Mouse (Mus musculus) limb, embryonic 14.5 days (tissue): Measurements from ENCODE around the gene Cflar. TPM values are rescaled to one million over a fixed set of nuclear protein-coding genes. Genes with fewer than 3 reads are reported as not detected.

Experiments used
- ATAC-seq: fragments of 200-750 bp; cut with Nextera tagmentation; 2 replicates; pipeline ENCODE4 v1.8.0; 2017; ENCODE audit warnings: low read depth, moderate number of reproducible peaks, moderate TSS enrichment; ENCODE audit not compliant: low FRiP score
- DNase-seq: peaks from one replicate; pipeline ENCODE4 v3.0.0-alpha.2; 2015; ENCODE audit warnings: low spot score
- H3K27ac ChIP-seq: fragments of 300-500 bp; sonication (generic); replicated peaks from 2 replicates; pipeline ENCODE4 v1.5.1; 2014; ENCODE audit warnings: low read depth, mild to moderate bottlenecking, low read length, moderate library complexity, mixed read lengths
- H3K27me3 ChIP-seq: fragments of 300-500 bp; sonication (generic); 2 replicates; pipeline ENCODE4 v1.6.1; 2014; ENCODE audit warnings: low read length, mixed read lengths; ENCODE audit not compliant: control insufficient read depth, insufficient read depth
- H3K36me3 ChIP-seq: fragments of 300-500 bp; sonication (generic); 2 replicates; pipeline ENCODE4 v1.6.1; 2014; ENCODE audit warnings: mild to moderate bottlenecking, low read length, moderate library complexity, mixed read lengths; ENCODE audit not compliant: control insufficient read depth, insufficient read depth
- H3K4me1 ChIP-seq: fragments of 300-500 bp; sonication (generic); 2 replicates; pipeline ENCODE4 v1.6.1; 2014; ENCODE audit warnings: antibody characterized with exemption, low read length, mixed read lengths; ENCODE audit not compliant: control insufficient read depth, insufficient read depth
- H3K4me2 ChIP-seq: fragments of 300-500 bp; sonication (generic); replicated peaks from 2 replicates; pipeline ENCODE4 v1.6.1; 2014; ENCODE audit warnings: low read depth, mild to moderate bottlenecking, low read length, moderate library complexity; ENCODE audit not compliant: severe bottlenecking
- H3K4me3 ChIP-seq: fragments of 300-500 bp; sonication (generic); replicated peaks from 2 replicates; pipeline ENCODE4 v1.5.1; 2014; ENCODE audit warnings: low read length
- H3K9ac ChIP-seq: fragments of 300-500 bp; sonication (generic); 2 replicates; pipeline ENCODE4 v1.6.1; 2014; ENCODE audit warnings: mild to moderate bottlenecking, low read depth, low read length, moderate library complexity; ENCODE audit not compliant: severe bottlenecking
- H3K9me3 ChIP-seq: fragments of 300-500 bp; sonication (generic); 2 replicates; pipeline ENCODE4 v1.6.1; 2016; ENCODE audit warnings: low read length; ENCODE audit not compliant: control insufficient read depth
- POLR2A ChIP-seq: fragments of 200-500 bp; IDR thresholded peaks from 2 replicates; pipeline ENCODE4 v1.8.0; 2012; ENCODE audit warnings: inconsistent platforms, mild to moderate bottlenecking, moderate library complexity, borderline replicate concordance; ENCODE audit not compliant: insufficient read depth, insufficient read length; ENCODE audit errors: extremely low read depth
- WGBS: fragments of 180-500 bp; shearing (Covaris S2); extraction: QIAGEN DNeasy Blood & Tissue Kit; methylation state at CpG from one replicate; pipeline ENCODE4 v1.1.7; 2014; 5-methylcytosine and 5-hydroxymethylcytosine counted together
- polyA plus RNA-seq, 2 experiments: library from polyadenylated mRNA; depleted of rRNA in 1 of 2; stranded (reverse) in 1 of 2; unstranded in 1 of 2; fragments of >200 nt; fragmentation: Nextera tagmentation in 1 of 2; extraction: Ambion mirVana in 1 of 2; gene quantifications; 2 replicates each; pipeline versions ENCODE4 v1.2.1 to v1.2.3; 2012 to 2014

Cflar gene
- polyA plus RNA-seq, 2 experiments, result 28.9 to 37.2 TPM

DNA sequence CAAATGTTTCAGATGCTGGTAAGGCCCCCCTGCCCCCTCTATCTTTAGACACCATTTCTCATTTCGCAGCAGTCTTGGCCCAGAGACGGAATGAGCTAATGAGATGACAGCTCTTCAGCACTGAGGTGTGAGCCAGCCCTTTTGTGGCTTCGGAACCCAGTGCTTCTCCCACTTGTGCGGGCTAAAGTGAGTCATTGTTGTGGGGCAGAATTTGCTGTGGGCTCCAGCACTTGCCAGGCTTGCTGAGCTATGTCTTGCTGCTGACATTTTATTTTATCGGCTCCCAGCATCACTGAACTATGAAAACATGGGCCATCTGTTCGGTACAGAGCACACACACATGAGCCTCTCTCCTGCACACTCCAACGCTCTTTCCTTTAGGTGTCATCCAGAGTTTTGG is 28.2 kb downstream of the Cflar start:
- H3K27ac ChIP-seq, result no peak overlapping the region
- H3K27me3 ChIP-seq, result no peaks in the 10 kb centered on the region
- no peaks in the 10 kb centered on the region for H3K4me1 ChIP-seq
- TF ChIP-seq POLR2A, result no peak
- 92% methylated on average over 7 of the region's 7 CpGs for WGBS
- DNase-seq (no peak), ATAC-seq (no peak)
- no peak overlapping the region for H3K4me2 ChIP-seq
- no peak overlapping the region for H3K9ac ChIP-seq
- peaks cover 88% of the 10 kb centered on the region for H3K36me3 ChIP-seq
- H3K9me3 ChIP-seq, result no peaks in the 10 kb centered on the region
- H3K4me3 ChIP-seq, result no peak overlapping the region

DNA sequence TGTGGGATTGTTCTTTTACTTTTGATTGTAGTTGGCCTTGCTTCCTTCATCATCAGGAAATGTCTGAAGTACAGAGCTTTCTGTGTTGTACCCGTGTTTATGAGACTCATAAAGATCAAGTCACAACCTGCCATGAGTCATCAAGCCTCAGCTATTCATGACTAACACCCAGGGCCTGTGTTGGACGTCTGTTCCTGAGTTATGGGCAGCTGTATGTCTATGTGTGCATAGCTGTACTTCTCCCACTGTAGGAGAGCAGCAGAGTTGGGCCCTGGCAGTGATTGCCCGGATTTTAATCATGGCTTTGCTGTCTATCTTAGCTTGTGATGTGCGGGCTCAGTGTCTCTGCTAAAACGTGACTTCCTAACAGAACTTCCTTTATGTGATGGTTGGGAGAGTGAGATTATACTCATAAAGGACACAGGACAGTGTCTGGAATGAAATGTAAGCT is 31.3 kb downstream of the Cflar start:
- TF ChIP-seq POLR2A, result no peak
- WGBS, result 55% methylated on average over 5 of the region's 5 CpGs
- Histone ChIP-seq H3K4me3 (no peak overlapping the region), H3K27me3 (no peaks in the 10 kb centered on the region), H3K4me1 (no peaks in the 10 kb centered on the region), H3K36me3 (peaks cover 87% of the 10 kb centered on the region), H3K4me2 (no peak overlapping the region), H3K27ac (no peak overlapping the region), H3K9me3 (no peaks in the 10 kb centered on the region), H3K9ac (no peak overlapping the region)
- no peak for ATAC-seq
- no peak for DNase-seq

- 93% methylated on average over 6 of the region's 6 CpGs for WGBS
- no peak for ATAC-seq
- H3K36me3 ChIP-seq, result peaks cover 88% of the 10 kb centered on the region
Measured at GRCm38 (mm10) chr1:58743252-58743651, 31.9 kb downstream of the Cflar start.

DNA sequence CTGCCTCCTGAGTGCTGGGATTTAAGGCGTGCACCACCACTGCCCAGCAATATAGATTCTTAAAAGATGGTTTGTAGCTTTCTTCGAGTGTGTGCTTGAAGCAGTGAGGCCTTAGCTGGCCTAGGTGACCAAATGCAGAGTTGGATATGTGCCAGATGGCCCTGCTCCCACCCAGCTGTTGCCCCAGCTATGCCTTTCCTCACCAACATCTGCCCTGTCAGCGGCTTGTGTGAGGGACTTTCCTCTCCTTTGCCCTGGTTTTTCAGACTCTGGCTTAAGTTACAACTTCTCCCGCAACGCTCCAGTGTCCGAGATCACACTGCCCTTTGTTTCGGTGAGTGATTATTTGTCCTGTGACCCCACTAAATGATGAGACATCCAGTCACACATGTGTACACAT is 33.3 kb downstream of the Cflar start:
- H3K4me2 ChIP-seq, result no peak overlapping the region
- no peak for ATAC-seq
- 84% methylated on average over 7 of the region's 7 CpGs for WGBS
- no peak overlapping the region for H3K4me3 ChIP-seq
- no peak overlapping the region for H3K27ac ChIP-seq
- H3K9me3 ChIP-seq, result no peaks in the 10 kb centered on the region
- peak; percentile 33 for DNase-seq
- no peak for TF ChIP-seq POLR2A
- H3K9ac ChIP-seq, result no peak overlapping the region
- peaks cover 93% of the 10 kb centered on the region for H3K36me3 ChIP-seq
- no peaks in the 10 kb centered on the region for H3K27me3 ChIP-seq
- H3K4me1 ChIP-seq, result no peaks in the 10 kb centered on the region

More at GRCm38 (mm10) chr1:58743252-58743651, 31.9 kb downstream of the Cflar start:
- H3K4me2 ChIP-seq, result no peak overlapping the region
- DNase-seq, result no peak
- H3K4me1 ChIP-seq, result no peaks in the 10 kb centered on the region
- no peak for TF ChIP-seq POLR2A
- H3K9me3 ChIP-seq, result no peaks in the 10 kb centered on the region
- H3K9ac ChIP-seq, result no peak overlapping the region
- H3K27me3 ChIP-seq, result no peaks in the 10 kb centered on the region
- H3K4me3 ChIP-seq, result no peak overlapping the region
- no peak overlapping the region for H3K27ac ChIP-seq

DNA sequence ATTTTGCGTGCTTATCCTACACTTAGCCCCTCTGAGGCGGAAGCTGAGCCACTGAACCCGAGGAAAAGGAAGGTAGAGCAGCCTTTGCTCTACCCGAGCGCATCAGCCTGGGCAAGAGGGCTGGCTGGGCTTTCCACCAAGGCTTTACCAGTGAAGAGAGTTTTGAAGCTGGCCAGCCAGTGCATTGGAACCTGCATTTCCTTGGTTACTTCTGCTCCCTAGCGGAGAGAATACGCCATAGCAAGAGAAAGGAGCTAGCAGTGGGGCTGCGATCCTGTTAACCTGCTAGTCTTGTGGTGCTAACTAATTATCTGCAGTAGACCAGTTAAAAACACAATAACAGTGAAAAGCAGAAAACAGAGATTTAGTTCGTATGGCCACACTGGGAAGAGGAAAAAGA is 35.6 kb downstream of the Cflar start:
- no peak for TF ChIP-seq POLR2A
- Histone ChIP-seq H3K4me2 (no peak overlapping the region), H3K27ac (no peak overlapping the region), H3K9me3 (no peaks in the 10 kb centered on the region), H3K27me3 (no peaks in the 10 kb centered on the region), H3K36me3 (peaks cover 71% of the 10 kb centered on the region), H3K4me3 (no peak overlapping the region), H3K9ac (no peak overlapping the region), H3K4me1 (no peaks in the 10 kb centered on the region)
- 71% methylated on average over 9 of the region's 9 CpGs for WGBS
- ATAC-seq (no peak), DNase-seq (peak; percentile 31)

- DNase-seq, result no peak
- Histone ChIP-seq H3K4me2 (no peak overlapping the region), H3K36me3 (peaks cover 23% of the 10 kb centered on the region), H3K4me1 (no peaks in the 10 kb centered on the region), H3K9ac (no peak overlapping the region), H3K27me3 (no peaks in the 10 kb centered on the region), H3K9me3 (no peaks in the 10 kb centered on the region), H3K27ac (no peak overlapping the region), H3K4me3 (no peak overlapping the region)
- TF ChIP-seq POLR2A, result no peak
- WGBS, result over 99% methylated on average over 3 of the region's 3 CpGs
- no peak for ATAC-seq
Measured at GRCm38 (mm10) chr1:58759451-58759850, 48.1 kb downstream of the Cflar start.
